13 mouse cellular contexts compared by ENCODE assay signal in genomic region chr10:81441019-81441418, GRCm38 (mm10). TPM values are rescaled to one million over a fixed set of nuclear protein-coding genes. Genes with fewer than 3 reads are reported as not detected.
A peak's percentile ranks its signal among the peaks of the same experiment; 100 is the strongest.
DNase-seq lines count a peak whose midpoint lies in the region; ATAC-seq lines count a peak whose summit lies in the region.
"Had no signal": no experiment of that assay in that cellular context is flagged by ENCODE, and none has a peak within 500 bp of the region (broad histone marks: within the 10 kb centered on the region; RNA-seq: fewer than 3 reads in every experiment).

No protein-coding gene starts in this region.

- no peaks in the 10 kb centered on the region for H3K9me3 ChIP-seq in midbrain, embryonic 11.5 days (ENCODE audit: control insufficient read depth, low read length)
- no peaks in the 10 kb centered on the region for H3K9me3 ChIP-seq in midbrain, embryonic 10.5 days (replicated peaks)
- H3K9me3 ChIP-seq: embryonic facial prominence, embryonic 10.5 days; heart, embryonic 13.5 days had no signal

- ATAC-seq in midbrain, embryonic 11.5 days (ENCODE audit: low FRiP score), result no peak
- no peak for ATAC-seq in activated CD4-positive, CD25-positive, alpha-beta regulatory T cell, adult 4 months
- ATAC-seq: forebrain, embryonic 14.5 days had no signal

- no peak overlapping the region for H3K4me3 ChIP-seq in midbrain, embryonic 11.5 days (ENCODE audit: low read depth, low read length)
- no peak overlapping the region for H3K4me3 ChIP-seq in midbrain, embryonic 10.5 days
- H3K4me3 ChIP-seq: embryonic facial prominence, embryonic 10.5 days; heart, embryonic 13.5 days had no signal

- intact Hi-C loops in heart, postnatal 10 days (cut with DNase I), result loop anchor here (2.0 kb wide), 1 partner anchor 46 kb away; no protein-coding TSS in a partner anchor

- H3K9ac ChIP-seq in midbrain, embryonic 11.5 days (ENCODE audit: low read length), result no peak overlapping the region
- H3K9ac ChIP-seq: heart, embryonic 13.5 days; liver, embryonic 14.5 days had no signal

- no peak overlapping the region for H3K27ac ChIP-seq in midbrain, embryonic 11.5 days (ENCODE audit: low read depth, low read length)
- H3K27ac ChIP-seq in midbrain, embryonic 10.5 days (replicated peaks), result no peak overlapping the region
- H3K27ac ChIP-seq: embryonic facial prominence, embryonic 10.5 days; heart, embryonic 13.5 days; liver, embryonic 14.5 days had no signal

- no peaks in the 10 kb centered on the region for H3K4me1 ChIP-seq in midbrain, embryonic 11.5 days (ENCODE audit: control insufficient read depth, insufficient read depth, low read length)
- H3K4me1 ChIP-seq in midbrain, embryonic 10.5 days, result no peaks in the 10 kb centered on the region
- H3K4me1 ChIP-seq: embryonic facial prominence, embryonic 10.5 days; heart, embryonic 13.5 days had no signal

- H3K36me3 ChIP-seq in midbrain, embryonic 11.5 days (ENCODE audit: control insufficient read depth, insufficient read depth, low read length), result no peaks in the 10 kb centered on the region
- no peaks in the 10 kb centered on the region for H3K36me3 ChIP-seq in midbrain, embryonic 10.5 days
- no peaks in the 10 kb centered on the region for H3K36me3 ChIP-seq in splenic B cell, adult 2 months (ENCODE audit: control insufficient read depth, insufficient read depth, low read length, poor library complexity, severe bottlenecking)
- H3K36me3 ChIP-seq: embryonic facial prominence, embryonic 10.5 days; heart, embryonic 13.5 days had no signal

- no peaks in the 10 kb centered on the region for H3K27me3 ChIP-seq in midbrain, embryonic 11.5 days (ENCODE audit: control insufficient read depth, insufficient read depth, low read length)
- peaks cover 10% of the 10 kb centered on the region; the same call in 1 of the 2 replicates for H3K27me3 ChIP-seq in midbrain, embryonic 10.5 days (ENCODE audit: low read depth, poor library complexity, severe bottlenecking)
- H3K27me3 ChIP-seq in splenic B cell, adult 2 months (ENCODE audit: control insufficient read depth, insufficient read depth, low read length, poor library complexity, severe bottlenecking), result no peaks in the 10 kb centered on the region

- H3K4me2 ChIP-seq in midbrain, embryonic 11.5 days, result no peak overlapping the region
- H3K4me2 ChIP-seq: heart, embryonic 13.5 days had no signal

- DNase-seq in heart, postnatal 10 days, result peak; percentile 10 to 15
- DNase-seq in heart, adult 9 months (ENCODE audit: low spot score in 2 of 2), result no peak
- peak; percentile 64 for DNase-seq in midbrain, embryonic 11.5 days (ENCODE audit: low spot score, missing footprints)
- DNase-seq in midbrain, embryonic 10.5 days (ENCODE audit: low spot score), result no peak
- DNase-seq in brain, adult 2 months (ENCODE audit: low read depth, low spot score), result peak; percentile 27
- DNase-seq in splenic B cell, adult 2 months (ENCODE audit: low read depth, low spot score), result peak; percentile 63
- DNase-seq in left cerebral cortex, adult 9 months (ENCODE audit: low spot score in 2 of 2), result no peak
- DNase-seq: kidney, adult 18-20 months had no signal

RNA-seq across cellular contexts. Expression of gene Nfic, which starts 14.4 kb away (rescaled TPM):
- 100 to 1,000 TPM; 139 to 163 TPM for total RNA-seq in heart, postnatal 10 days (2021)
- polyA plus RNA-seq in midbrain, embryonic 11.5 days (2014; fragmentation: Nextera tagmentation; extraction: Ambion mirVana), result 6.6 and 6.9 TPM in 2 replicates
- polyA plus RNA-seq in midbrain, embryonic 10.5 days (2016; fragmentation: Nextera tagmentation; extraction: Ambion mirVana), result 8.7 and 11.7 TPM in 2 replicates
- polyA plus RNA-seq in activated CD4-positive, CD25-positive, alpha-beta regulatory T cell, adult 4 months (2017; shearing (Covaris generic)), result 10 to 100 TPM; 15.2 to 16.0 TPM

RNA-seq across cellular contexts. Expression of gene Celf5, which starts 41.5 kb away (rescaled TPM):
- under 1 TPM; 0.32 to 0.48 TPM for total RNA-seq in heart, postnatal 10 days (2021)
- 10.0 and 13.1 TPM in 2 replicates for polyA plus RNA-seq in midbrain, embryonic 11.5 days (2014; fragmentation: Nextera tagmentation; extraction: Ambion mirVana)
- polyA plus RNA-seq in midbrain, embryonic 10.5 days (2016; fragmentation: Nextera tagmentation; extraction: Ambion mirVana), result 5.0 and 10.8 TPM in 2 replicates
- polyA plus RNA-seq in activated CD4-positive, CD25-positive, alpha-beta regulatory T cell, adult 4 months (2017; shearing (Covaris generic)), result 1 to 10 TPM in 1 of 2 experiments, under 1 TPM in 1; 0.44 to 1.5 TPM

RNA-seq across cellular contexts. Expression of gene Smim24, which starts 48.2 kb away (rescaled TPM):
- total RNA-seq in heart, postnatal 10 days (2021), result 1 to 10 TPM; 1.3 to 2.2 TPM
- polyA plus RNA-seq in midbrain, embryonic 11.5 days (2014; fragmentation: Nextera tagmentation; extraction: Ambion mirVana), result 2.3 and 2.7 TPM in 2 replicates
- 1.7 and 2.3 TPM in 2 replicates for polyA plus RNA-seq in midbrain, embryonic 10.5 days (2016; fragmentation: Nextera tagmentation; extraction: Ambion mirVana)
- polyA plus RNA-seq in activated CD4-positive, CD25-positive, alpha-beta regulatory T cell, adult 4 months (2017; shearing (Covaris generic)), result 10 to 100 TPM in 1 of 2 experiments, 1 to 10 TPM in 1; 7.3 to 13.3 TPM

RNA-seq across cellular contexts. Expression of gene Gm48552, which starts 52.2 kb away (rescaled TPM):
- total RNA-seq in heart, postnatal 10 days (2021), result under 1 TPM; 0.77 to 0.98 TPM
- 0.20 and 0.47 TPM in 2 replicates for polyA plus RNA-seq in midbrain, embryonic 11.5 days (2014; fragmentation: Nextera tagmentation; extraction: Ambion mirVana)
- 1.7 and 2.9 TPM in 2 replicates for polyA plus RNA-seq in midbrain, embryonic 10.5 days (2016; fragmentation: Nextera tagmentation; extraction: Ambion mirVana)
- polyA plus RNA-seq in activated CD4-positive, CD25-positive, alpha-beta regulatory T cell, adult 4 months (2017; shearing (Covaris generic)), result 1 to 10 TPM in 1 of 2 experiments, not detected in 1; 1.4 TPM

RNA-seq across cellular contexts. Expression of gene Ncln, which starts 55.2 kb away (rescaled TPM):
- total RNA-seq in heart, postnatal 10 days (2021), result 10 to 100 TPM; 64.0 to 65.0 TPM
- polyA plus RNA-seq in midbrain, embryonic 11.5 days (2014; fragmentation: Nextera tagmentation; extraction: Ambion mirVana), result 40.4 and 44.5 TPM in 2 replicates
- polyA plus RNA-seq in midbrain, embryonic 10.5 days (2016; fragmentation: Nextera tagmentation; extraction: Ambion mirVana), result 84.5 and 87.5 TPM in 2 replicates
- polyA plus RNA-seq in activated CD4-positive, CD25-positive, alpha-beta regulatory T cell, adult 4 months (2017; shearing (Covaris generic)), result 10 to 100 TPM; 33.4 to 41.8 TPM

Comparison
In these comparisons a context has a peak if more than half of its experiments do, and no peak if none do; other contexts are left out.
1. DNase-seq: peak in heart, postnatal 10 days (2 of 2), midbrain, embryonic 11.5 days (single experiment), brain, adult 2 months (single experiment) and splenic B cell, adult 2 months (single experiment); none in heart, adult 9 months (0 of 2), midbrain, embryonic 10.5 days (single experiment) and left cerebral cortex, adult 9 months (0 of 2).